Mouse (Mus musculus): Measurements from ENCODE around the gene Ttc22.

DNA sequence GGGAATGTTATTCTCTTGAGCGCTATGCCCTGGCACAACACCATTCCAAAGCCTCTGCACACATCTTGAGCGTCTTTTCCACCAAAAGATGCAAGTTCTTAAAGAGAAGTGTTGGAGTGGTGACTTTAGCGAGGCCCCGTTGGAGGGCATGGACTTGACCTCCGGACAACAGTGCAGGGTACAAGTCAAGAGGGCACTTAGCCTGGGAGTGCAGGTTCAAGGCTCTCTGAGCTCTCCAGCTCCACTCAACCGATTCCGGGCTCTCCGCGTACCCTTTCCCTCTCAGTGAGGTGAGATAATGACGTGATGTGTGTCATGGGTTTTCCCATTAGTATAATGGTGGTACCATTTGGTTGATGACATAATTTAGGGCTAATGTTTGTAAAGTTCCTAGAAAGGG lies 2.0 kb downstream of the Ttc22 start:
- TF ChIP-seq CTCF (IDR thresholded peaks at IDR 0.05) (no peak), POLR2A (IDR thresholded peaks at IDR 0.05; ENCODE audit: insufficient read depth, low read depth, low read length) (no peak), EP300 (IDR thresholded peaks at IDR 0.05; ENCODE audit: insufficient read depth, low read depth, low read length) (no peak)

Data from heart, adult 2 months (tissue).